Mouse (Mus musculus) neural tube, embryonic 11.5 days (tissue): Measurements from ENCODE around the gene Chl1. TPM values are rescaled to one million over a fixed set of nuclear protein-coding genes. Genes with fewer than 3 reads are reported as not detected.

ENCODE experiments used
- ATAC-seq: fragments of 200-750 bp; cut with Nextera tagmentation; 2 replicates; pipeline ENCODE4 v1.8.0; 2017; ENCODE audit warnings: moderate number of reproducible peaks, mild to moderate bottlenecking, moderate TSS enrichment, moderate library complexity; ENCODE audit not compliant: insufficient read depth, low FRiP score, low TSS enrichment
- DNase-seq: peaks from one replicate; pipeline ENCODE4 v3.0.0-alpha.2; 2015; ENCODE audit warnings: low spot score
- H3K27ac ChIP-seq: fragments of 300-500 bp; sonication (generic); 2 replicates; pipeline ENCODE4 v1.5.1; 2014; ENCODE audit warnings: low read depth, mild to moderate bottlenecking, low read length
- H3K27me3 ChIP-seq: fragments of 300-500 bp; sonication (generic); 2 replicates; pipeline ENCODE4 v1.6.1; 2014; ENCODE audit warnings: mild to moderate bottlenecking, low read length, mixed read lengths; ENCODE audit not compliant: control insufficient read depth, insufficient read depth
- H3K36me3 ChIP-seq: fragments of 300-500 bp; sonication (generic); 2 replicates; pipeline ENCODE4 v1.6.1; 2014; ENCODE audit warnings: mild to moderate bottlenecking, low read length, moderate library complexity, mixed read lengths; ENCODE audit not compliant: control insufficient read depth, insufficient read depth
- H3K4me1 ChIP-seq: fragments of 300-500 bp; sonication (generic); 2 replicates; pipeline ENCODE4 v1.6.1; 2014; ENCODE audit warnings: low read length, mixed read lengths; ENCODE audit not compliant: control insufficient read depth, insufficient read depth
- H3K4me2 ChIP-seq: fragments of 300-500 bp; sonication (generic); 2 replicates; pipeline ENCODE4 v1.6.1; 2014; ENCODE audit warnings: low read depth, mild to moderate bottlenecking, moderate library complexity
- H3K4me3 ChIP-seq: fragments of 300-500 bp; sonication (generic); 2 replicates; pipeline ENCODE4 v1.5.1; 2014; ENCODE audit warnings: low read depth, low read length
- H3K9ac ChIP-seq: fragments of 300-500 bp; sonication (generic); 2 replicates; pipeline ENCODE4 v1.6.1; 2014; ENCODE audit warnings: mild to moderate bottlenecking, low read length
- H3K9me3 ChIP-seq: fragments of 300-500 bp; sonication (generic); 2 replicates; pipeline ENCODE4 v1.6.1; 2016; ENCODE audit warnings: low read length; ENCODE audit not compliant: control insufficient read depth
- WGBS: fragments of 180-500 bp; shearing (Covaris S2); extraction: QIAGEN DNeasy Blood & Tissue Kit; methylation state at CpG from one replicate; pipeline ENCODE4 v1.1.7; 2014; 5-methylcytosine and 5-hydroxymethylcytosine counted together
- polyA plus RNA-seq: library from polyadenylated mRNA; unstranded; fragments of >200 nt; fragmentation: Nextera tagmentation; extraction: Ambion mirVana; gene quantifications from 2 replicates; pipeline ENCODE4 v1.2.1, GENCODE M21; 2014

The Chl1 gene
- polyA plus RNA-seq, 1 experiment from 2014 or later: 18.5 TPM

- Histone ChIP-seq H3K27me3 (no peaks in the 10 kb centered on the region), H3K9ac (no peak overlapping the region), H3K4me3 (no peak overlapping the region), H3K4me1 (peaks cover 6% of the 10 kb centered on the region; the same call in 1 of the 2 replicates), H3K9me3 (no peaks in the 10 kb centered on the region), H3K27ac (no peak overlapping the region), H3K36me3 (no peaks in the 10 kb centered on the region), H3K4me2 (no peak overlapping the region)
- WGBS: 47% methylated on average over 3 of the region's 3 CpGs
- ATAC-seq: no peak
- DNase-seq: no peak
Observed at GRCm38 (mm10) chr6:103612626-103613025, 102.2 kb downstream of the Chl1 start.

GRCm38 (mm10) chr6:103613714-103614113, 103.3 kb downstream of the Chl1 start:
- ATAC-seq (no peak), DNase-seq (no peak)
- no peak overlapping the region for H3K4me3 ChIP-seq
- 83% methylated on average over 3 of the region's 3 CpGs for WGBS
- H3K27me3 ChIP-seq: no peaks in the 10 kb centered on the region
- no peaks in the 10 kb centered on the region for H3K36me3 ChIP-seq
- no peak overlapping the region for H3K9ac ChIP-seq
- H3K4me1 ChIP-seq: peaks cover 6% of the 10 kb centered on the region; the same call in 1 of the 2 replicates
- no peaks in the 10 kb centered on the region for H3K9me3 ChIP-seq
- H3K27ac ChIP-seq: no peak overlapping the region
- no peak overlapping the region for H3K4me2 ChIP-seq

GRCm38 (mm10) chr6:103615924-103616602, 105.7 kb downstream of the Chl1 start:
- Histone ChIP-seq H3K9ac (no peak overlapping the region), H3K4me2 (no peak overlapping the region), H3K4me3 (no peak overlapping the region), H3K4me1 (peaks cover 6% of the 10 kb centered on the region; the same call in 1 of the 2 replicates), H3K27ac (no peak overlapping the region), H3K27me3 (no peaks in the 10 kb centered on the region), H3K9me3 (no peaks in the 10 kb centered on the region), H3K36me3 (no peaks in the 10 kb centered on the region)
- WGBS: 35% methylated on average over 3 of the region's 3 CpGs
- DNase-seq (no peak), ATAC-seq (no peak)

GRCm38 (mm10) chr6:103620880-103621279, 110.5 kb downstream of the Chl1 start:
- Histone ChIP-seq H3K9ac (no peak overlapping the region), H3K4me1 (no peaks in the 10 kb centered on the region; the same call in none of the 2 replicates), H3K36me3 (no peaks in the 10 kb centered on the region), H3K27ac (no peak overlapping the region), H3K4me3 (no peak overlapping the region), H3K27me3 (no peaks in the 10 kb centered on the region), H3K9me3 (no peaks in the 10 kb centered on the region), H3K4me2 (no peak overlapping the region)
- no peak for ATAC-seq
- 75% methylated on average over 4 of the region's 4 CpGs for WGBS
- no peak for DNase-seq

- no peak overlapping the region for H3K9ac ChIP-seq
- H3K4me2 ChIP-seq: no peak overlapping the region
- H3K36me3 ChIP-seq: no peaks in the 10 kb centered on the region
- WGBS: 33% methylated on average over 3 of the region's 3 CpGs
- ATAC-seq (no peak), DNase-seq (no peak)
- H3K27me3 ChIP-seq: no peaks in the 10 kb centered on the region
- H3K9me3 ChIP-seq: no peaks in the 10 kb centered on the region
- no peak overlapping the region for H3K27ac ChIP-seq
- H3K4me3 ChIP-seq: no peak overlapping the region
- no peaks in the 10 kb centered on the region; the same call in none of the 2 replicates for H3K4me1 ChIP-seq
Observed at GRCm38 (mm10) chr6:103622117-103622713, 111.8 kb downstream of the Chl1 start.

GRCm38 (mm10) chr6:103632856-103633255, 122.5 kb downstream of the Chl1 start:
- 21% methylated on average over 3 of the region's 3 CpGs for WGBS
- no peak overlapping the region for H3K27ac ChIP-seq
- no peaks in the 10 kb centered on the region for H3K9me3 ChIP-seq
- H3K36me3 ChIP-seq: no peaks in the 10 kb centered on the region
- ATAC-seq (no peak), DNase-seq (no peak)
- H3K4me2 ChIP-seq: no peak overlapping the region
- no peak overlapping the region for H3K9ac ChIP-seq
- H3K4me1 ChIP-seq: no peaks in the 10 kb centered on the region
- no peak overlapping the region for H3K4me3 ChIP-seq
- H3K27me3 ChIP-seq: no peaks in the 10 kb centered on the region

GRCm38 (mm10) chr6:103656778-103657177, 146.4 kb downstream of the Chl1 start:
- H3K9ac ChIP-seq: no peak overlapping the region
- no peaks in the 10 kb centered on the region for H3K9me3 ChIP-seq
- H3K4me1 ChIP-seq: no peaks in the 10 kb centered on the region
- ATAC-seq (no peak), DNase-seq (no peak)
- 65% methylated on average over 1 of the region's 1 CpGs for WGBS
- H3K27me3 ChIP-seq: no peaks in the 10 kb centered on the region
- H3K4me3 ChIP-seq: no peak overlapping the region
- H3K4me2 ChIP-seq: no peak overlapping the region
- no peaks in the 10 kb centered on the region for H3K36me3 ChIP-seq
- H3K27ac ChIP-seq: no peak overlapping the region

- Histone ChIP-seq H3K4me3 (no peak overlapping the region), H3K27ac (no peak overlapping the region), H3K9ac (no peak overlapping the region), H3K9me3 (no peaks in the 10 kb centered on the region), H3K4me2 (no peak overlapping the region), H3K27me3 (no peaks in the 10 kb centered on the region), H3K36me3 (no peaks in the 10 kb centered on the region), H3K4me1 (no peaks in the 10 kb centered on the region)
- ATAC-seq (no peak), DNase-seq (no peak)
- WGBS: 99% methylated on average over 2 of the region's 2 CpGs
Observed at GRCm38 (mm10) chr6:103659173-103659572, 148.8 kb downstream of the Chl1 start.

- Histone ChIP-seq H3K9ac (no peak overlapping the region), H3K4me1 (no peaks in the 10 kb centered on the region), H3K36me3 (no peaks in the 10 kb centered on the region), H3K9me3 (no peaks in the 10 kb centered on the region), H3K4me3 (no peak overlapping the region), H3K27me3 (no peaks in the 10 kb centered on the region), H3K27ac (no peak overlapping the region), H3K4me2 (no peak overlapping the region)
- DNase-seq (no peak), ATAC-seq (no peak)
- WGBS: 88% methylated on average over 2 of the region's 2 CpGs
Observed at GRCm38 (mm10) chr6:103665206-103665605, 154.8 kb downstream of the Chl1 start.
